Mouse (Mus musculus): ENCODE measurements around the gene Rfx2.

DNA sequence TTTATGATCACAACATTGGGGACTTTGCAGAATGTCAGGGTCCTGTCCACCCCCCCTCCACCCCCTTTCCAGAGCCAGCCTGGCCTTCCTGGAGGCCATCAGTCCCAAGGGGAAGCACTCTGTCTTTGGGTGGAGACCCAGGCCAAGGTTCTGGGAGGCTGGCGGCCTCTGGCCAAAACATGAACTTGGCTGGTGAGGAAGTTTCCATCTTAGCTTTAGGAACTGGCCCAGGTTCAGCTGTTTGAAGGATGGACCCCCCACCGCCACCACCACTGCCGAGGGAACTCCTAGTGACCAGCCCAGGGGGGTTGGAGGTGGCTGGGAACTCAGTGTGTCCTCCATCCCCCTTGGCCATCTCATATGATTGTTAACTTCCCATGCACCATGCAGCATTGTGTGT is 69.7 kb downstream of the Rfx2 start:
- TF ChIP-seq CTCF (IDR thresholded peaks at IDR 0.05; ENCODE audit: low read depth, low read length) (no peak), GATA1 (IDR thresholded peaks at IDR 0.05; ENCODE audit: borderline replicate concordance, low read length) (no peak), TAL1 (conservative IDR thresholded peaks at IDR 0.05; ENCODE audit: low read depth, low read length) (no peak)
